Mouse (Mus musculus) CH12.LX (cell line): ENCODE results near the gene Nup88. TPM values are rescaled to one million over a fixed set of nuclear protein-coding genes. Genes with fewer than 3 reads are reported as not detected.

Experiments
- DNase-seq: peaks from one replicate; pipeline ENCODE4 v3.0.0-alpha.2; 2013; ENCODE audit errors: extremely low read depth
- H3K27ac ChIP-seq: 2 replicates; pipeline ENCODE4 v1.5.1; 2012; ENCODE audit warnings: low read depth, mild to moderate bottlenecking, control low read depth, moderate library complexity; ENCODE audit not compliant: insufficient read depth
- H3K27me3 ChIP-seq: replicated peaks from 2 replicates; pipeline ENCODE3; 2012; ENCODE audit warnings: inconsistent platforms
- H3K36me3 ChIP-seq, 2 experiments: replicated peaks in 1 of 2; 2 replicates each; pipeline versions ENCODE3 to v1.6.1; 2012; ENCODE audit warnings: inconsistent platforms in 1 of 2, low read length in 1 of 2, mild to moderate bottlenecking in 1 of 2, mixed read lengths in 1 of 2, moderate library complexity in 1 of 2; ENCODE audit not compliant: control insufficient read depth in 1 of 2, insufficient read depth in 1 of 2
- H3K4me1 ChIP-seq, 2 experiments: 2 replicates each; pipeline ENCODE4 v1.6.1; 2012; ENCODE audit warnings: inconsistent platforms in 1 of 2, moderate library complexity in 1 of 2; ENCODE audit not compliant: insufficient read depth in 2 of 2, control insufficient read depth in 1 of 2
- H3K4me2 ChIP-seq: 2 replicates; pipeline ENCODE4 v1.6.1; 2012; ENCODE audit warnings: low read depth, mild to moderate bottlenecking, control low read depth; ENCODE audit not compliant: poor library complexity, insufficient read depth, severe bottlenecking
- H3K4me3 ChIP-seq, 3 experiments: fragments of 150-350 bp in 1 of 3; sonication (generic) in 1 of 3; replicated peaks in 1 of 3; 2 replicates each; pipeline versions ENCODE3 to v1.5.1; 2011 to 2012; ENCODE audit warnings: low read depth in 2 of 3, low read length in 2 of 3, mild to moderate bottlenecking in 2 of 3, moderate library complexity in 2 of 3, control low read depth in 1 of 3, improper control_type of control experiment in 1 of 3, inconsistent platforms in 1 of 3, mixed read lengths in 1 of 3; ENCODE audit not compliant: poor library complexity in 1 of 3
- H3K79me2 ChIP-seq: replicated peaks from 2 replicates; pipeline ENCODE4 v1.6.1; 2012; ENCODE audit warnings: mild to moderate bottlenecking, moderate library complexity; ENCODE audit not compliant: control insufficient read depth, poor library complexity, insufficient read depth, severe bottlenecking; ENCODE audit errors: extremely low read depth
- H3K9ac ChIP-seq: 2 replicates; pipeline ENCODE4 v1.6.1; 2012; ENCODE audit warnings: low read depth, mild to moderate bottlenecking, control low read depth, moderate library complexity; ENCODE audit not compliant: insufficient read depth
- H3K9me3 ChIP-seq: replicated peaks from 2 replicates; pipeline ENCODE3; 2012; ENCODE audit warnings: low read length, inconsistent platforms, mixed read lengths
- CTCF ChIP-seq, 2 experiments: IDR thresholded peaks in 1 of 2; conservative IDR thresholded peaks in 1 of 2; 2 replicates each; pipeline ENCODE4 v1.5.1; 2011 to 2012; ENCODE audit warnings: low read depth in 2 of 2, low read length in 2 of 2, improper control_type of control experiment in 1 of 2, inconsistent platforms in 1 of 2, mild to moderate bottlenecking in 1 of 2, moderate library complexity in 1 of 2
- E2F4 ChIP-seq: IDR thresholded peaks from 2 replicates; pipeline ENCODE4 v1.6.1; 2011; ENCODE audit warnings: low read depth, low read length, improper control_type of control experiment; ENCODE audit not compliant: insufficient replicate concordance
- ELF1 ChIP-seq: IDR thresholded peaks from 2 replicates; pipeline ENCODE4 v1.6.1; 2014; ENCODE audit warnings: low read depth, mild to moderate bottlenecking, inconsistent platforms, low read length, improper control_type of control experiment
- EP300 ChIP-seq: IDR thresholded peaks from 2 replicates; pipeline ENCODE4 v1.6.1; 2011; ENCODE audit warnings: low read length, improper control_type of control experiment
- ETS1 ChIP-seq: conservative IDR thresholded peaks from 2 replicates; pipeline ENCODE4 v1.6.1; 2012; ENCODE audit warnings: low read depth, mild to moderate bottlenecking, inconsistent platforms, low read length, improper control_type of control experiment, moderate library complexity
- JUND ChIP-seq: conservative IDR thresholded peaks from 2 replicates; pipeline ENCODE4 v1.6.1; 2011; ENCODE audit warnings: low read depth, low read length, improper control_type of control experiment
- MAFK ChIP-seq: IDR thresholded peaks from 2 replicates; pipeline ENCODE4 v1.6.1; 2011; ENCODE audit warnings: low read length, improper control_type of control experiment; ENCODE audit not compliant: insufficient replicate concordance
- MAZ ChIP-seq: IDR thresholded peaks from 2 replicates; pipeline ENCODE4 v1.6.1; 2012; ENCODE audit warnings: low read depth, mild to moderate bottlenecking, inconsistent platforms, low read length, improper control_type of control experiment, moderate library complexity
- MEF2A ChIP-seq: IDR thresholded peaks from 2 replicates; pipeline ENCODE4 v1.6.1; 2014; ENCODE audit warnings: low read depth, mild to moderate bottlenecking, inconsistent platforms, low read length, improper control_type of control experiment, borderline replicate concordance
- MYC ChIP-seq: IDR thresholded peaks from 2 replicates; pipeline ENCODE4 v1.6.1; 2011; ENCODE audit warnings: low read depth, mild to moderate bottlenecking, improper control_type of control experiment, low read length
- NELFE ChIP-seq: IDR thresholded peaks from 2 replicates; pipeline ENCODE4 v1.6.1; 2011; ENCODE audit warnings: low read depth, low read length, improper control_type of control experiment
- SIN3A ChIP-seq: IDR thresholded peaks from 2 replicates; pipeline ENCODE4 v1.6.1; 2012; ENCODE audit warnings: low read length, improper control_type of control experiment, inconsistent platforms
- TBP ChIP-seq: conservative IDR thresholded peaks from 2 replicates; pipeline ENCODE4 v1.6.1; 2011; ENCODE audit warnings: low read depth, low read length, improper control_type of control experiment
- UBTF ChIP-seq: IDR thresholded peaks from 2 replicates; pipeline ENCODE4 v1.6.1; 2012; ENCODE audit warnings: low read depth, mild to moderate bottlenecking, inconsistent platforms, low read length, improper control_type of control experiment, moderate library complexity
- ZC3H11A ChIP-seq: IDR thresholded peaks from 2 replicates; pipeline ENCODE4 v1.6.1; 2012; ENCODE audit warnings: low read depth, mild to moderate bottlenecking, inconsistent platforms, low read length, improper control_type of control experiment
- ZMIZ1 ChIP-seq: IDR thresholded peaks from 2 replicates; pipeline ENCODE4 v1.6.1; 2012; ENCODE audit warnings: low read depth, mild to moderate bottlenecking, inconsistent platforms, low read length, improper control_type of control experiment
- ZNF384 ChIP-seq: IDR thresholded peaks from 2 replicates; pipeline ENCODE4 v1.6.1; 2012; ENCODE audit warnings: low read depth, low read length, improper control_type of control experiment, inconsistent platforms
- dilution Hi-C: fragments of 300-500 bp; cut with MboI; formaldehyde crosslinking; loops from 2 replicates; pipeline ENCODE4 v1.14.3; 2020; ENCODE audit warnings: low sequenced_read_pairs; ENCODE audit not compliant: extremely low pct_unique_long_range_greater_than_20kb, extremely low pct_ligation_motif_present
- in situ Hi-C: fragments of 300-500 bp; cut with MboI; formaldehyde crosslinking; loops from 3 replicates; pipeline ENCODE4 v1.14.3; 2019; ENCODE audit warnings: low sequenced_read_pairs, low pct_ligation_motif_present, low pct_unique_long_range_greater_than_20kb, mixed read lengths
- polyA plus RNA-seq: library from polyadenylated mRNA; unstranded; fragments of >175 nt; gene quantifications from 2 replicates; pipeline ENCODE4 v1.2.1, GENCODE M21; 2012; ENCODE audit warnings: low read depth; ENCODE audit not compliant: insufficient read length
- total RNA-seq, 2 experiments: library from RNA; depleted of rRNA; stranded (reverse); fragments of 300-350 nt in 1 of 2; fragments of >200 nt in 1 of 2; gene quantifications; 2 replicates each; pipeline ENCODE4 v1.2.3; 2012 to 2014

Gene Nup88
- total and polyA plus RNA-seq, 3 experiments: 125 to 208 (median 193) TPM

- Histone ChIP-seq H3K36me3 (peaks cover 26 to 79% of the 10 kb centered on the region in 2 experiments), H3K9me3 (no peaks in the 10 kb centered on the region), H3K27ac (no peak overlapping the region), H3K79me2 (no peaks in the 10 kb centered on the region), H3K4me1 (0 out of 4 replicates have a peak, but pooled peaks cover 0 to 1% of the 10 kb centered on the region in 2 experiments), H3K4me3 (no peak overlapping the region), H3K9ac (no peak overlapping the region), H3K4me2 (no peak overlapping the region), H3K27me3 (no peaks in the 10 kb centered on the region)
- in situ Hi-C loops (no loop called here), dilution Hi-C loops (no loop called here)
- DNase-seq: no peak
- no peak for TF ChIP-seq SIN3A
- TF ChIP-seq CTCF (conservative IDR thresholded peaks at IDR 0.05 in 1 of 2, IDR thresholded peaks at IDR 0.05 in 1 of 2; ENCODE audit: low read depth in 2 of 2, low read length in 2 of 2): no peak
- TF ChIP-seq EP300: no peak
- TF ChIP-seq UBTF: no peak
- TF ChIP-seq ZNF384: no peak
- TF ChIP-seq MAFK: no peak
- TF ChIP-seq MAZ: no peak
- TF ChIP-seq E2F4: no peak
- no peak for TF ChIP-seq ZMIZ1
- no peak for TF ChIP-seq ELF1
- no peak for TF ChIP-seq NELFE
- no peak for TF ChIP-seq MEF2A
- no peak for TF ChIP-seq ETS1
- TF ChIP-seq JUND: no peak
- no peak for TF ChIP-seq ZC3H11A
- TF ChIP-seq MYC: no peak
- no peak for TF ChIP-seq TBP
These were observed 51.9 kb downstream of the Nup88 start for GRCm38 (mm10) chr11:70917896-70918295.

GRCm38 (mm10) chr11:70911920-70912319 lies 57.9 kb downstream of the Nup88 start:
- H3K36me3 ChIP-seq: peaks cover 19 to 58% of the 10 kb centered on the region in 2 experiments
- TF ChIP-seq E2F4: no peak

More at GRCm38 (mm10) chr11:70911920-70912319, 57.9 kb downstream of the Nup88 start:
- in situ Hi-C loops (no loop called here), dilution Hi-C loops (no loop called here)
- Histone ChIP-seq H3K9ac (peak overlapping the region; percentile 38), H3K4me2 (no peak overlapping the region), H3K79me2 (no peaks in the 10 kb centered on the region), H3K9me3 (peaks cover 2% of the 10 kb centered on the region), H3K27ac (no peak overlapping the region), H3K27me3 (no peaks in the 10 kb centered on the region), H3K4me1 (peaks cover 6 to 36% of the 10 kb centered on the region in 2 experiments), H3K4me3 (no peak overlapping the region)
- no peak for DNase-seq
